Mouse (Mus musculus) right cerebral cortex, postnatal 14 days (tissue): ENCODE results near the gene Tfip11.
A peak's percentile ranks its signal among the peaks of the same experiment; 100 is the strongest.

Experiments used
- DNase-seq: peaks from one replicate; pipeline ENCODE4 v3.0.0; 2022

Tfip11 gene

DNA sequence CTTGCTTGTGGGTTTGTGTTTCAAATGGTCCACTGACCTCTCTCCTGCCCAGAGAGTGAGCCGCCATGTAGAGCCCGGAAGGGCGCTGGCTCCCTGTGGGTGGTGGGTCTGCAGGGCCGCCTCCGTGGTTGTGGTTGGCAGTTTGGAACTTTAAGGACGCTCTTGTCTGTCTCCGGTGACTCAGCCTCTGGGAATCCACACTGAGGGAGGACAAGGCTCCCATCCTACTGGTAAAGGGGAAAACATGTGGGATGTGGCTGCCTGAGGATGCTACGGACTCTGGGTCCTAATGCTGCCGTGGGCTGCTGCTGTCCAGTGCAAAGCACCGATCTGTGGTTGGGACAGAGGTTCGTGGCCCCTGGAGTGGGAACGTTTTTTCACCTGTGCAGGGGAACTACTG, 41.8 kb downstream of the Tfip11 start:
- no peak for DNase-seq

- no peak for DNase-seq
Measured at GRCm38 (mm10) chr5:112368666-112369065, 42.5 kb downstream of the Tfip11 start.

DNA sequence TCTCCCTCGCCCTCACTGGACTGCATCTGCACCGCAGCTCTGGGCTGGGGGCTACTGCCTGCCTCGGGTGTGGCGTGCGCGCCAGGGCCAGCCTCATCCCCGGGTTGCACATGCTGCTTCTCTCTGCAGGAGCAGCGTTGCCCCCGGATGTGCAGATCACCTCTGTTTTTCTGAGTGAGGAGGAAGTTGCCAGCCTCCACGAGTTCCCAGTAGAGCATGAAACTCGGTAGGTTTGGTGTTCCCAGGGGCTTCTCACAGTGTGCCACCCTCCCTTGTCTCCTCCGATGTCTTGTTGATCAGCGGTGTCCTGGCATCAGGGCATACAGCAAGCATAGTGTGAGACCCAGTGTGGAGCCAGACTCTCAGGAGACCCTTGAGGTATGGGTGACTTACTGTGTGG, 43.2 kb downstream of the Tfip11 start:
- DNase-seq = no peak

DNA sequence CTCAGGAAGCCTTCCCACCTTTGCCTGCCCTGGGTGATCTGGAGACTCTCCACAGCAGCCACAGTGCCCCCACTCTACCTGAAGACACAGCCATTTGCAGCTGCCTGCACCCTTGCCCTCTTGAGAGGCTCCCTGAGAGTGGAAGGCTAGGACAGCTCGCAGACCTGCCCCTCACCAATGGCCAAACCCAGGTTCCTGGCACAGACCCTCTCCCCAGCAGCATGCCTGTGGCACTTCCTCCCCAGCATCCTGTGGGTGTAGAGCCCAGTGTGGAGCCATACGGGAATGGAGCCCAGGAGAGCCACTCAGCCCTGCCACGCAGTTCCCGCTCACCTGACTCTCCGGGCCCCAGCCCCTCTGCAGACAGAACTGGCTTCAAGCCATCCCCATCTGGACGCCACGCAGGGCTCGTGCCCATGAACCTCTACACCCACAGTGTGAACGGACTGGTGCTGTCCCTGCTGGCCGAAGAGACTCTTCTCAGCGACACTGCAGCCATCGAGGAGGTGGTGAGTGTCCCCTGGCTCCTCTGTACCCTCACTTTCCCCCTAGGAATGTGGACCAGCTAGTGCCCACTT, 44.2 kb downstream of the Tfip11 start:
- no peak for DNase-seq

DNA sequence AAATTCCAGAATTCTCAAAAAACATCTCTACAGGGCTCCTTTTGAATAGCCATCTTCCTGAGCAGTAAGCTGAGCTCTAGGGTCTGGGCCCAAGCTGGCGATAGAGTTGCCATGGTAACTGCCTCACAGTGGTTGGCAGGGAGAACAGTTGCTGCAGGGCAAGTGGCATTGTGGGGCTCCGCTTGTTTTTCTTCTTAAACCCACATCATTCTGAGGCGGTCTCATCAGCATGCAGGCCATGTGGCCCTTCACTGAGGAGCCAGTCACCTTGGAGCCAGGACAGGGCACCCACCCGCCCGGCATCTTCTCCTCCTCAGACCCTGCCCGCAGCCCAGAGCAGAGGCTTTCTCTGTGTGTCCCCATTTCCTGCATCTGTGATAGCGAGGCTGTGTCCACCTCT, 45.8 kb downstream of the Tfip11 start:
- DNase-seq = peak; percentile 48

- no peak for DNase-seq
Measured at GRCm38 (mm10) chr5:112376111-112376510, 50.0 kb downstream of the Tfip11 start.

GRCm38 (mm10) chr5:112377380-112377779, 51.2 kb downstream of the Tfip11 start:
- DNase-seq = no peak

- DNase-seq = no peak
Measured at GRCm38 (mm10) chr5:112378716-112379115, 52.6 kb downstream of the Tfip11 start.

GRCm38 (mm10) chr5:112381154-112381553, 55.0 kb downstream of the Tfip11 start:
- no peak for DNase-seq

GRCm38 (mm10) chr5:112382042-112382441, 55.9 kb downstream of the Tfip11 start:
- DNase-seq = no peak

- no peak for DNase-seq
Measured at GRCm38 (mm10) chr5:112382641-112383330, 56.6 kb downstream of the Tfip11 start.

- DNase-seq = no peak
Measured at GRCm38 (mm10) chr5:112384805-112385472, 58.8 kb downstream of the Tfip11 start.

DNA sequence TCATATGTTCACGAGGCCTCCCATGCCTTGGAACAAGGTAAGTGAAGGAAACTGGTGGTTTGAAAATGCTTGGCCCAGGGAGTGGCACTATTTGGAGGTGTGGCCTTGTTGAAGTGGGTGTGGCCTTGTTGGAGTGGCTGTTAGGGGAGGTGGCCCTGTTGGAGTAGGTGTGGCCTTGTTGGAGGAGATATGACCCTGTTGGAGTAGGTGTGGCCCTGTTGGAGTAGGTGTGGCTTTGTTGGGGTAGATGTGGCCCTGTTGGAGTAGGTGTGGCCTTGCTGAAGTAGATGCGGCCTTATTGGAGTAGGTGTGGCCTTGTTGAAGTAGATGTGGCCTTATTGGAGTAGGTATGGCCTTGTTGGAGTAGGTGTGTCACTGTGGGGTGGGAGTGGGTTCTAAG, 59.8 kb downstream of the Tfip11 start:
- no peak for DNase-seq
